Mouse (Mus musculus): ENCODE measurements around the gene Ppie. TPM values are rescaled to one million over a fixed set of nuclear protein-coding genes. Genes with fewer than 3 reads are reported as not detected.
"Not testable (repeated sequence)": the region's sequence is repeated elsewhere in the genome, so short reads cannot be mapped to it uniquely, and the experiment has no call there.

Gene Ppie
- polyA plus RNA-seq, 1 experiment from 2014 or later, result 55.5 TPM

DNA sequence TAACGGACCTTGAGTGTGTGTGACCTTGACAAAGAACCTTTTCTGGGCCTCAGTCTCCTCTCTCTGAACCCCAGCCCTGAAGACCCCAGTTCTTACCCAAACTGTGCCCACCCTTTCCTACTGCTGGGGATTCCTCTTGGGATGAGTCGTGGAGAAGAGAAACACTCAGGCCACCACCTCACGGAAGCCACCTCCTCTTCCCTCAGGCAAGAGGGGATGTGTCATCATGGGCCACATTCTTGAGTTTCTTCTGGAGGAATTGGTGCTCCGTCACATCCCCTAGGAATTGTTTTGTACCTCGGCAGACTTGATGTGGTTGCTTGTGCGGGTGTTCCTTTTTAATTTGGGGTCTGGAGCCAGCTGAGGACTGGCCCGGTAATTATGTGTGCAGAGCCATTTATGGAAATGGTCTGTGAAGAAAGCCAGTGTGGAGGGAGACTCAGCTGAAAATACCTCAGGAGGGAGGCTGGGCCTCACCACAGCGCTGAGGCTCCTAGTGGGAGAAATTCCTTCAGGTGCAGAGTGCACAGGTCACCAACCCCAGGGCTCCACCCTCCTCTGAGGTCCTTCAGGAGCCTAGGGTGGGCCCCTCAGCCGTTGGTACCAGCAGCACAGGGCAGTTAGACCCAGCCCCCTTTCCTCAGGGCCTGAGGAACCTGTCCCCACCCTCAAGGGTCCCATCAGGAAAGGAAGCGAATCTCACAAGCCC lies 28.3 kb downstream of the Ppie start:
- not testable (repeated sequence) for H3K36me3 ChIP-seq (replicated peaks); ATAC-seq (replicated peaks); H3K4me3 ChIP-seq; H3K4me1 ChIP-seq; H3K9ac ChIP-seq; H3K4me2 ChIP-seq; H3K27ac ChIP-seq; H3K9me3 ChIP-seq; H3K27me3 ChIP-seq (replicated peaks)
- 82% methylated on average over 10 of the region's 10 CpGs for WGBS

GRCm38 (mm10) chr4:123110751-123111150 lies 29.0 kb downstream of the Ppie start:
- H3K9ac ChIP-seq, result no peak overlapping the region
- H3K9me3 ChIP-seq, result no peaks in the 10 kb centered on the region
- WGBS, result 84% methylated on average over 4 of the region's 4 CpGs
- H3K36me3 ChIP-seq (replicated peaks), result no peaks in the 10 kb centered on the region
- H3K4me2 ChIP-seq, result no peak overlapping the region
- no peak overlapping the region for H3K4me3 ChIP-seq
- H3K4me1 ChIP-seq, result no peaks in the 10 kb centered on the region
- no peak overlapping the region for H3K27ac ChIP-seq
- no peak for ATAC-seq (replicated peaks)
- peaks cover 8% of the 10 kb centered on the region for H3K27me3 ChIP-seq (replicated peaks)

DNA sequence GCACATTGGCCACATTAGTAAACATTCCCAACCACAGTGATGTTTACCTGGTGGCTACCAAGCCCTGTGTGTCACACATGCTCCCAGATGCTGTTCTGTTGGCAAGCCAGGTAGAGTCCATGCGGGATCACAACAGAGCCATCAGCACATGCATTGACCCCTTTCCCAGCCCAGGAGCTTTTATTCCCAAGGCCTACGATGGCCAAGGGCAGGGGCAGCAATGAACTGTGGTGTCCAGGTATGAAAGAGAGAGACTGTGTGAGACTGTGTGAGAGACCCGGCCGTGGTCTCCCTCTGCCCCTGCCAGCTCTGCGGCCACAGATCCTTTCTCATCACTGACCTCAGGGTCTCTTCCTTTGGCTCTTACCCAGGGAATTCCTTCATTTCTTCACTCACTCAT lies 31.7 kb downstream of the Ppie start:
- no peak overlapping the region for H3K4me2 ChIP-seq
- no peaks in the 10 kb centered on the region for H3K9me3 ChIP-seq
- H3K27me3 ChIP-seq (replicated peaks), result peaks cover 23% of the 10 kb centered on the region
- H3K4me3 ChIP-seq, result no peak overlapping the region
- no peak overlapping the region for H3K27ac ChIP-seq
- WGBS, result 96% methylated on average over 5 of the region's 5 CpGs
- no peak overlapping the region for H3K9ac ChIP-seq
- no peaks in the 10 kb centered on the region for H3K36me3 ChIP-seq (replicated peaks)
- no peak for ATAC-seq (replicated peaks)
- peaks cover 12% of the 10 kb centered on the region for H3K4me1 ChIP-seq

DNA sequence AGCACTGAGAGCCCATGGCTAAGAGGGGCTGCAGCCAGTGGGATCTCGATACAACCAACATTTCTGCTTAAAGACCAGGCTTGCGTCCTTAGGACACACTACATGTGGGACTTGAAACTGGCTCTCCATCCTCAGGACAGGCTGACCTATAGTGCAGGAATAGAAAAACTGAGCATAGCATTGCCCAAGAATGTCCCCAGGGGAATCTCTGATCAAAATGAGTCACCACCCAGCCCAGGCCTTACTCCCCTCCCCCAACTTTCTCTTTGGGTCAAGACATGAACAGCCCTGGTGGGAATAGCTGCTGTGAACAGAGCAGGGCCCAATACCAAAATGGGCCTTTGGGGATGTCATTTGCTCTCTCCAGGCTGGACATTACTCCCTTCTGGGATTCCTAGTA lies 32.9 kb downstream of the Ppie start:
- ATAC-seq (replicated peaks), result no peak
- Histone ChIP-seq H3K27me3 (replicated peaks) (peaks cover 23% of the 10 kb centered on the region), H3K4me3 (no peak overlapping the region), H3K27ac (no peak overlapping the region), H3K36me3 (replicated peaks) (no peaks in the 10 kb centered on the region), H3K9ac (no peak overlapping the region), H3K4me1 (peaks cover 12% of the 10 kb centered on the region), H3K4me2 (no peak overlapping the region), H3K9me3 (no peaks in the 10 kb centered on the region)
- WGBS, result 94% methylated on average over 2 of the region's 2 CpGs

DNA sequence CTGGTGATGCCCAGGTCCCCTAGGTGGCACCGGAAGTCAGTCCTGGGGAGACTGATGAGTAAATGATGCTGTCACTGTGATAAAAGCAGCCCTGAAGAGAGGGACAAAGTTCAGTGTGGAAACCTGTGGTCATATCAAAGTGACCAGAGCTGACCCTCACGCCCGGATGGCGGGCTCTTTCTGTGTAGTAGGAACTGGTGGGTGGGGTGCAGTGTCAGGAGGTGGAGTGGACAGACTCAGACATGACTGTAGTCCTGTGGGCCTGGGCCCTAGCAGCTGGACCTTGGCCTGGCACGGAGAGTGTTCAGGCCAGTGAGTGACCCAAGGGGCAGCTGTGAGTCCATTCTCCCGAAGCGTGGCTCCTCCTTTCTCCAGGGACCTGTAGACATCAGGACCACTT lies 33.8 kb downstream of the Ppie start:
- H3K4me1 ChIP-seq, result peaks cover 12% of the 10 kb centered on the region
- not testable (repeated sequence) for H3K27ac ChIP-seq; H3K36me3 ChIP-seq (replicated peaks); H3K9me3 ChIP-seq; H3K4me3 ChIP-seq; H3K4me2 ChIP-seq; H3K9ac ChIP-seq; ATAC-seq (replicated peaks)
- WGBS, result 84% methylated on average over 7 of the region's 7 CpGs
- H3K27me3 ChIP-seq (replicated peaks), result peaks cover 23% of the 10 kb centered on the region

- H3K36me3 ChIP-seq (replicated peaks), result no peaks in the 10 kb centered on the region
- peaks cover 23% of the 10 kb centered on the region for H3K27me3 ChIP-seq (replicated peaks)
- peak; percentile 37 for ATAC-seq (replicated peaks)
- peak overlapping the region; percentile 28 for H3K4me3 ChIP-seq
- H3K9me3 ChIP-seq, result no peaks in the 10 kb centered on the region
- peak overlapping the region; percentile 47 for H3K4me2 ChIP-seq
- H3K27ac ChIP-seq, result no peak overlapping the region
- peaks cover 12% of the 10 kb centered on the region for H3K4me1 ChIP-seq
- 28% methylated on average over 24 of the region's 24 CpGs for WGBS
- no peak overlapping the region for H3K9ac ChIP-seq
These were observed 34.3 kb downstream of the Ppie start for GRCm38 (mm10) chr4:123105451-123105790.

GRCm38 (mm10) chr4:123104651-123105450 lies 34.9 kb downstream of the Ppie start, which contains the start of gene Bmp8b:
TSS of gene Bmp8b (plus strand) at chr4:123105165.
- ATAC-seq (replicated peaks), result peak; percentile 63
- Histone ChIP-seq H3K4me3 (peak within 1 kb of the TSS; percentile 28), H3K9me3 (no peaks in the 10 kb centered on the region), H3K27me3 (replicated peaks) (peaks cover 23% of the 10 kb centered on the region), H3K27ac (no peak within 1 kb of the TSS), H3K4me2 (peak within 1 kb of the TSS; percentile 47), H3K4me1 (peaks cover 12% of the 10 kb centered on the region), H3K36me3 (replicated peaks) (no peaks in the 10 kb centered on the region), H3K9ac (no peak within 1 kb of the TSS)
- WGBS, result 5% methylated on average over 75 of the region's 75 CpGs

GRCm38 (mm10) chr4:123093869-123094268 lies 45.9 kb downstream of the Ppie start:
- ATAC-seq (replicated peaks), result no peak
- WGBS, result 77% methylated on average over 9 of the region's 9 CpGs
- H3K27ac ChIP-seq, result no peak overlapping the region
- no peaks in the 10 kb centered on the region for H3K9me3 ChIP-seq
- H3K4me1 ChIP-seq, result no peaks in the 10 kb centered on the region
- no peaks in the 10 kb centered on the region for H3K27me3 ChIP-seq (replicated peaks)
- H3K9ac ChIP-seq, result no peak overlapping the region
- H3K36me3 ChIP-seq (replicated peaks), result no peaks in the 10 kb centered on the region
- no peak overlapping the region for H3K4me3 ChIP-seq
- no peak overlapping the region for H3K4me2 ChIP-seq

DNA sequence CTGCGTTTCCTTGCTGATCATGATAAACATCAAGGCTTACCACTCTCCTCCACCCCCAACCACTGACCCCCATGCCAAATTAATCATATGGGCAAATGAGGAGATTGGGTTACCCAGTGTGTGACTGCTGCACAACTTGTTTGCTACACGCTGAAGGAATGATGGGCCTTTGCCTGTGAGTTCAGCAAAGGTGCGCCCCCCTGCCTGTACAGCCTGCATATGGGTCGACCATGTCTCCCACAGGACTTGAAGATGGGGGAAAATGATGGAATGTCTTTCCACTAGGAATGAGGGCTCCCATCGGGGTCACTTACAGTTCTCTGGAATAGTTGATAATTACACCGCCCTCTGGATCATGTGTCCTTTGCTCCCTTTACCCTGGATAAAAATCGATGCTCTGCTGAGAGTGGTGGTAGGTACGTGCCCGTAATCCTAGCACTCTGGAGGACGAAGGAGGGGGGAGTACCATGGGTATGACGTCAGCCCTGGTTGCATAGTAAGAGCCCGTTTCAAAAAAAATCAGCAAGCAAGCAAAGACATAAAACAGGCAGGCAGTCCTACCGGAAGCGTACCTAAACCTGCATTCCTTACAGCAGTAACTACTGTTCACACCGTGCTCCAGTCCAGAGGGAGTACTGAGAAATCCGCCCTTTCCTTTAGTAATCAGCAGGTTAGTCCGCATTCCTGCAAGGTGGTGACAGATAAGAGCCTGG lies 46.5 kb downstream of the Ppie start:
- H3K9ac ChIP-seq, result no peak overlapping the region
- H3K4me1 ChIP-seq, result no peaks in the 10 kb centered on the region
- H3K4me2 ChIP-seq, result no peak overlapping the region
- no peak for ATAC-seq (replicated peaks)
- H3K9me3 ChIP-seq, result no peaks in the 10 kb centered on the region
- WGBS, result 64% methylated on average over 17 of the region's 17 CpGs
- H3K4me3 ChIP-seq, result no peak overlapping the region
- H3K27me3 ChIP-seq (replicated peaks), result no peaks in the 10 kb centered on the region
- H3K27ac ChIP-seq, result no peak overlapping the region
- H3K36me3 ChIP-seq (replicated peaks), result no peaks in the 10 kb centered on the region

- H3K9me3 ChIP-seq, result no peaks in the 10 kb centered on the region
- no peak overlapping the region for H3K9ac ChIP-seq
- H3K27me3 ChIP-seq (replicated peaks), result no peaks in the 10 kb centered on the region
- no peak for ATAC-seq (replicated peaks)
- 75% methylated on average over 5 of the region's 5 CpGs for WGBS
- no peak overlapping the region for H3K27ac ChIP-seq
- H3K4me3 ChIP-seq, result no peak overlapping the region
- no peaks in the 10 kb centered on the region for H3K36me3 ChIP-seq (replicated peaks)
- no peaks in the 10 kb centered on the region for H3K4me1 ChIP-seq
- H3K4me2 ChIP-seq, result no peak overlapping the region
These were observed 47.1 kb downstream of the Ppie start for GRCm38 (mm10) chr4:123092621-123093020.

- H3K4me2 ChIP-seq, result no peak overlapping the region
- no peaks in the 10 kb centered on the region for H3K4me1 ChIP-seq
- no peak overlapping the region for H3K4me3 ChIP-seq
- no peaks in the 10 kb centered on the region for H3K36me3 ChIP-seq (replicated peaks)
- H3K9ac ChIP-seq, result no peak overlapping the region
- no peaks in the 10 kb centered on the region for H3K9me3 ChIP-seq
- no peak overlapping the region for H3K27ac ChIP-seq
- no peak for ATAC-seq (replicated peaks)
- 95% methylated on average over 4 of the region's 4 CpGs for WGBS
- H3K27me3 ChIP-seq (replicated peaks), result no peaks in the 10 kb centered on the region
These were observed 53.4 kb downstream of the Ppie start for GRCm38 (mm10) chr4:123086381-123086780.

DNA sequence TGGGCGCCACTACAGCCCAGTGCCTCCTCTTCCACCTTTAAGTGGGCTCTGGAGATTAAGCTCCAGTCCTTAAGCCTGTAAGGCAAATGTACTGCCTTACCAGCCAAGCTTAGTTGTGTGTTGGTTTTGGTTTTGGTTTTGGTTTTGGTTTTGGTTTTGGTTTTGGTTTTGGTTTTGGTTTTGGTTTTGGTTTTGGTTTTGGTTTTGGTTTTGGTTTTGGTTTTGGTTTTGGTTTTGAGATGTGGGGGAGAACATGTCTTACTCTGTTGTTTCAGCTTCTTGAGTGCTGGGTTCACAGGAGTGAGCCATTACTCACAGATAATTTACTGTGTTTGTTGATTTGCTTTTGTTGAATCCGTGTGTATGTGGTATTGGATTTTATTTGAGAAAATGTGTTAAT lies 54.5 kb downstream of the Ppie start:
- Histone ChIP-seq H3K27me3 (replicated peaks) (no peaks in the 10 kb centered on the region), H3K36me3 (replicated peaks) (no peaks in the 10 kb centered on the region), H3K9me3 (no peaks in the 10 kb centered on the region), H3K4me2 (no peak overlapping the region), H3K4me1 (no peaks in the 10 kb centered on the region), H3K9ac (no peak overlapping the region), H3K27ac (no peak overlapping the region), H3K4me3 (no peak overlapping the region)
- 73% methylated on average over 2 of the region's 2 CpGs for WGBS
- no peak for ATAC-seq (replicated peaks)
